Mouse (Mus musculus) lung, adult 2 months (tissue): ENCODE measurements at regions not wholly inside any gene's neighbourhood (a gene's known extent, or its start where the extent isn't known, plus 50 kb on each side); places are given as distances from the start of the nearest gene placed in this dataset.

ENCODE experiments used
- CTCF ChIP-seq: fragments of 200-500 bp; IDR thresholded peaks from 2 replicates; pipeline ENCODE4 v1.5.1; 2011; ENCODE audit warnings: mild to moderate bottlenecking, low read length, control low read depth; ENCODE audit not compliant: insufficient read depth
- POLR2A ChIP-seq: fragments of 200-500 bp; IDR thresholded peaks from 2 replicates; pipeline ENCODE4 v1.6.1; 2011; ENCODE audit warnings: low read depth, mild to moderate bottlenecking, control low read depth, low read length, borderline replicate concordance; ENCODE audit errors: extremely low read depth

DNA sequence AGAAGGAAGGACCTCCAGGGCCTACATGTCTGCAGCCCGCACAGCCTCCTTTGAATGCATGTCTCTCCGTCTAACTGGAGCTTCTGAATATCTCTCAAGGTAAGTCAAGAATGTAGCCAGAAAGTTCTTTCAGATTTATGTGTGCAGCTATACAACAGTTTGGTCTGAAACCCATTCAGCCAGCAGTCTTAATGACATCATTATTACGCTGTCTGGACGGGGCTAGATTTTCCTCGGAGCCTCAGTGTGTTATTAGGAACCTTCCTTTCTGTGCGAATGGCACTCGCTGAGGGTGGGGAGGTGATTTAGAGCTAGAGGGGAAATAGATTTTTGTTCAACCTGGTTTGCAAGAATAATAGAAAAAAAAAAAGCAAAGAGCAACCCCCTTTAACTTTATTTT lies 116.9 kb upstream of the Rnf219 start:
- TF ChIP-seq CTCF (no peak), POLR2A (no peak)
